Mouse (Mus musculus) forebrain, embryonic 15.5 days (tissue): Measurements from ENCODE around the gene Fkbp1b. TPM values are rescaled to one million over a fixed set of nuclear protein-coding genes. Genes with fewer than 3 reads are reported as not detected.

Source experiments
- ATAC-seq: fragments of 200-750 bp; cut with Nextera tagmentation; replicated peaks from 2 replicates; pipeline ENCODE4 v1.8.0; 2017; ENCODE audit warnings: mild to moderate bottlenecking, moderate TSS enrichment, moderate library complexity
- H3K27ac ChIP-seq: fragments of 300-500 bp; sonication (generic); replicated peaks from 2 replicates; pipeline ENCODE4 v1.5.1; 2015; ENCODE audit warnings: mild to moderate bottlenecking, inconsistent platforms
- H3K27me3 ChIP-seq: fragments of 300-500 bp; sonication (generic); 2 replicates; pipeline ENCODE4 v1.6.1; 2015; ENCODE audit warnings: inconsistent platforms
- H3K36me3 ChIP-seq: fragments of 300-500 bp; sonication (generic); 2 replicates; pipeline ENCODE4 v1.6.1; 2015; ENCODE audit warnings: mild to moderate bottlenecking, inconsistent platforms
- H3K4me1 ChIP-seq: fragments of 300-500 bp; sonication (generic); 2 replicates; pipeline ENCODE4 v1.6.1; 2015; ENCODE audit warnings: inconsistent platforms
- H3K4me2 ChIP-seq: fragments of 300-500 bp; sonication (generic); replicated peaks from 2 replicates; pipeline ENCODE4 v1.6.1; 2015; ENCODE audit warnings: mild to moderate bottlenecking, inconsistent platforms
- H3K4me3 ChIP-seq: fragments of 300-500 bp; sonication (generic); 2 replicates; pipeline ENCODE4 v1.5.1; 2015; ENCODE audit warnings: mild to moderate bottlenecking, inconsistent platforms
- H3K9ac ChIP-seq: fragments of 300-500 bp; sonication (generic); replicated peaks from 2 replicates; pipeline ENCODE4 v1.6.1; 2015; ENCODE audit warnings: mild to moderate bottlenecking, inconsistent platforms
- H3K9me3 ChIP-seq: fragments of 300-500 bp; sonication (generic); 2 replicates; pipeline ENCODE4 v1.6.1; 2016; ENCODE audit warnings: inconsistent platforms
- WGBS: fragments of 180-500 bp; shearing (Covaris S2); methylation state at CpG from one replicate; pipeline ENCODE4 v1.1.7; 2015; ENCODE audit warnings: mixed read lengths; 5-methylcytosine and 5-hydroxymethylcytosine counted together
- polyA plus RNA-seq: library from polyadenylated mRNA; unstranded; fragments of >200 nt; fragmentation: Nextera tagmentation; extraction: Ambion mirVana; gene quantifications from 2 replicates; pipeline ENCODE4 v1.2.1, GENCODE M21; 2015

The Fkbp1b gene
- polyA plus RNA-seq, 1 experiment from 2014 or later = 20.0 TPM

DNA sequence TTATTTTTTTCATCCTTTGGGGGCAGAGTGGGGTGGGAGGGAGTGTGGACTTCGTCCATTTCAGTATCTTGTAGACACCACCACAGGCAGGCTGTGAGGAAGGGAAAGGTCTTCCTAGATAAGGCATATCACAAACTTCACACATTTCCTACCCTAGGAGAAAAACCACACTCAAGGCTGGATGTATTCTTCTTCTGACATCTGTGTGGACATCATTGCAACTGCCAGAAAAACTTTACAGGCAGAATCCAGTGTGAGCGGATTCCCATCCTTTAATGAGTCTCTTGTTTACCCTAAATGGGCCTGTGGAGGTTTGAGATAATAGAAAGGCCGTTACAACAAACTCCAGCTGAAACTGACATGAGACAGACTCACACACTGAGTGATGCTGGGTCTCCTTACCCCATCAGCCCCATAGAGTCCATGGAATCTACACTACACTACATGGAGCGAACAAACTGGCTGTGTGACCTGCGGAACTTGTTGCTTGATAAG is 31.6 kb upstream of the Fkbp1b start:
- H3K4me2 ChIP-seq = no peak overlapping the region
- no peak overlapping the region for H3K4me3 ChIP-seq
- peaks cover 11% of the 10 kb centered on the region for H3K4me1 ChIP-seq
- H3K27me3 ChIP-seq = no peaks in the 10 kb centered on the region
- no peak overlapping the region for H3K9ac ChIP-seq
- H3K9me3 ChIP-seq = no peaks in the 10 kb centered on the region
- no peak for ATAC-seq
- no peak overlapping the region for H3K27ac ChIP-seq
- H3K36me3 ChIP-seq = no peaks in the 10 kb centered on the region
- 76% methylated on average over 5 of the region's 5 CpGs for WGBS

- no peak overlapping the region for H3K9ac ChIP-seq
- no peak for ATAC-seq
- H3K4me2 ChIP-seq = no peak overlapping the region
- H3K36me3 ChIP-seq = no peaks in the 10 kb centered on the region
- no peaks in the 10 kb centered on the region for H3K27me3 ChIP-seq
- peaks cover 11% of the 10 kb centered on the region for H3K4me1 ChIP-seq
- no peak overlapping the region for H3K27ac ChIP-seq
- H3K4me3 ChIP-seq = no peak overlapping the region
- no peaks in the 10 kb centered on the region for H3K9me3 ChIP-seq
- 60% methylated on average over 4 of the region's 4 CpGs for WGBS
Observed at GRCm38 (mm10) chr12:4872273-4872672, 30.9 kb upstream of the Fkbp1b start.

- Histone ChIP-seq H3K4me2 (no peak overlapping the region), H3K4me1 (peaks cover 11% of the 10 kb centered on the region), H3K27me3 (no peaks in the 10 kb centered on the region), H3K36me3 (no peaks in the 10 kb centered on the region), H3K9me3 (no peaks in the 10 kb centered on the region), H3K27ac (no peak overlapping the region), H3K4me3 (no peak overlapping the region), H3K9ac (no peak overlapping the region)
- 92% methylated on average over 5 of the region's 5 CpGs for WGBS
- no peak for ATAC-seq
Observed at GRCm38 (mm10) chr12:4871260-4871659, 29.9 kb upstream of the Fkbp1b start.

DNA sequence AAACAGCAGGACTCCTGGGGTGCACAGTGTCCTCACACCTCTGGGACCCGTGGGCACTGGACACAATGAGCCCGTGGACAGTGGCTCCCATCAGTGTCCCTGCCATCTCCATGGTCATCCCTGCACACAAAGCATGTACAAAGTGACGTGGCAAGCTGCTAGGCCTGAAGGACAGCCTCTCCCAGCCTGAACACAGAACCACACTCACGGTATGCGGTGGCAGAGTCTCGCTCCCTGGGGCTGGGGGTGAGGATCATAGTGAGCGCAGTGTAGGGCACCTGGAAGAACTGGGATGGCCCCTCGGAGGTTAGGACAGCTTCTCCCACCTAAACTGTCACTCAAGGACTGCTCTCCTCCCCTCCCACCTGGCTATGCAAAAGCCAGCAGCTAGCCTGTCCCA is 27.5 kb upstream of the Fkbp1b start:
- ATAC-seq = no peak
- no peak overlapping the region for H3K4me2 ChIP-seq
- peaks cover 3% of the 10 kb centered on the region for H3K4me1 ChIP-seq
- H3K9me3 ChIP-seq = no peaks in the 10 kb centered on the region
- no peak overlapping the region for H3K9ac ChIP-seq
- H3K27me3 ChIP-seq = no peaks in the 10 kb centered on the region
- H3K4me3 ChIP-seq = no peak overlapping the region
- WGBS = 82% methylated on average over 8 of the region's 8 CpGs
- H3K27ac ChIP-seq = no peak overlapping the region
- H3K36me3 ChIP-seq = no peaks in the 10 kb centered on the region

- H3K9ac ChIP-seq = no peak overlapping the region
- 75% methylated on average over 4 of the region's 4 CpGs for WGBS
- H3K4me1 ChIP-seq = no peaks in the 10 kb centered on the region
- H3K27me3 ChIP-seq = no peaks in the 10 kb centered on the region
- H3K27ac ChIP-seq = no peak overlapping the region
- H3K36me3 ChIP-seq = no peaks in the 10 kb centered on the region
- ATAC-seq = no peak
- no peak overlapping the region for H3K4me2 ChIP-seq
- H3K9me3 ChIP-seq = no peaks in the 10 kb centered on the region
- H3K4me3 ChIP-seq = no peak overlapping the region
Observed at GRCm38 (mm10) chr12:4864338-4864690, 22.9 kb upstream of the Fkbp1b start.

- ATAC-seq = no peak
- WGBS = 71% methylated on average over 4 of the region's 4 CpGs
- H3K9ac ChIP-seq = no peak overlapping the region
Observed at GRCm38 (mm10) chr12:4863654-4864337, 22.4 kb upstream of the Fkbp1b start.

DNA sequence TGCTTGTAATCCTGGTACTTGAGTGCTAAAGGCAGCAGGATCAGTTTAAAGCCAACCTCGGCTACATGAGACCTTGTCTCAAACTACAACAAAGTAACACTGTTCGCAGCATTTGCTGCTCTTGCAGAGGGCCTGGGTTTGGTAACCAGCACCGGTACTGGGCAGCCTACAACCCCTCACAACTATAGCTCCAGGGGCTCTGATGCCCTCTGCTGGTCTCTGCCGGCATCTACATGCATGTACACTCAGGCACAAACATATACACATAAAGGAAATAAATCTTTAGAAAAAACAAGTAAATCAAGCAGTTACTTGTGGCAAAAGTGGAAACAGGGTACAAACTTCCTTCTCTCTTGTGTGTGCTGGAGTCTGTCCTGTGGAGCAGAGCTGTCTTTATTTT is 21.3 kb upstream of the Fkbp1b start:
- H3K4me3 ChIP-seq = no peak overlapping the region
- H3K4me1 ChIP-seq = no peaks in the 10 kb centered on the region
- no peak overlapping the region for H3K27ac ChIP-seq
- H3K27me3 ChIP-seq = no peaks in the 10 kb centered on the region
- H3K36me3 ChIP-seq = no peaks in the 10 kb centered on the region
- no peaks in the 10 kb centered on the region for H3K9me3 ChIP-seq
- no peak for ATAC-seq
- no peak overlapping the region for H3K4me2 ChIP-seq
- 89% methylated on average over 4 of the region's 4 CpGs for WGBS
- H3K9ac ChIP-seq = no peak overlapping the region

More at GRCm38 (mm10) chr12:4863654-4864337, 22.4 kb upstream of the Fkbp1b start:
- Histone ChIP-seq H3K4me1 (no peaks in the 10 kb centered on the region), H3K36me3 (no peaks in the 10 kb centered on the region), H3K4me2 (no peak overlapping the region), H3K27me3 (no peaks in the 10 kb centered on the region), H3K9me3 (no peaks in the 10 kb centered on the region), H3K4me3 (no peak overlapping the region), H3K27ac (no peak overlapping the region)

DNA sequence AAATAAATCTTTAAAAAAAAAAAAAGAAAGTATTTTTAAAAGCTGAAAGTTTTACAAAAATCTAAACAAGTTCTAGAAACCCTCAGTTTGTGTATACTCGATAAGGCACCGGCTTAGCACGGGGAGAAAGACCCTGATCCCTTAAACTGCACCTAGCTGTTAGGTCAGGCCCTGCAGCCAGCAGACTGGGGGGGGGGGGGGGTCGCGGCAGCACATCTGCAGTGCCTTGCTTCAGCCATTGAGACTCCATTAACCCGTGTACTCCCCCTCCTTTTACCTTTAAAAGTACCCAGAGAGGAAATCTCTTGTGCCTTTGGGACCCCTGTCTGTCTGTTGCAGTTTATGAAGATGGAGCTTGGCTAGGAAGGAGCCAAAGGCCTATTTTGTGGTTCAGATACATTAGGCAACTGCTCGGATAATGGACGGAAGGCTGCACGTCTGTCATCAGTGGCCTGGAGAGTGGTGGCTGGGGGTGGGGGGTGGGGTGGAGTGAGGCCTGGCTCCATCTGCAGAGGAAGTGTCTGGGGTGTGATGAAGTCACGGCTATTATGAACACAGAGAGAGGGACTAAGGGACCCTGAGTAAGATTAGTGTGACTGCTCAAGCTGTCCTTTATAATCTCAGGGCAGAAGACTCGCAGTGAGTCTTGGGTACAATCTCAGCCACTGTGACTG is 18.0 kb upstream of the Fkbp1b start:
- 71% methylated on average over 11 of the region's 11 CpGs for WGBS
- H3K36me3 ChIP-seq = peaks cover 4% of the 10 kb centered on the region; the same call in 1 of the 2 replicates
- no peaks in the 10 kb centered on the region for H3K27me3 ChIP-seq
- no peaks in the 10 kb centered on the region for H3K4me1 ChIP-seq
- H3K9me3 ChIP-seq = no peaks in the 10 kb centered on the region
- no peak overlapping the region for H3K4me2 ChIP-seq
- ATAC-seq = no peak
- H3K27ac ChIP-seq = no peak overlapping the region
- H3K4me3 ChIP-seq = no peak overlapping the region
- H3K9ac ChIP-seq = no peak overlapping the region

DNA sequence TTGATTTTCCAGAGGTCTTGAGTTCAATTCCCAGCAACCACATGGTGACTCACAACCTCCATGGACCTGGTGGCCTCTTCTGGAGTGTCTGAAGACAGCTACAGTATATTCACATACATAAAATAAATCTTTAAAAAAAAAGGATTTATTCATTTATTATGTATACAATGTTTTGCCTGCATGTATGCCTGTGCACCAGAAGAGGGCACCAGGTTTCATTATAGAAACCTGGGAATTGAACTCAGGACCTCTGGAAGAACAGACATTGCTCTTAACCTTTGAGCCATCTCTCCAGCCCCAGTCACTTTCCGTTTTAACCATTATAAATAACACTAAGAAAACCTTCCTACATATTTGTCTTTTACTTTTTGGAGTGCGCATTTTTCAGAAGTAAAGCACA is 15.4 kb upstream of the Fkbp1b start:
- Histone ChIP-seq H3K27ac (no peak overlapping the region), H3K27me3 (no peaks in the 10 kb centered on the region), H3K4me2 (no peak overlapping the region), H3K36me3 (peaks cover 4% of the 10 kb centered on the region; the same call in 1 of the 2 replicates), H3K9ac (no peak overlapping the region), H3K4me3 (no peak overlapping the region), H3K9me3 (no peaks in the 10 kb centered on the region), H3K4me1 (no peaks in the 10 kb centered on the region)
- 94% methylated on average over 2 of the region's 2 CpGs for WGBS
- no peak for ATAC-seq

DNA sequence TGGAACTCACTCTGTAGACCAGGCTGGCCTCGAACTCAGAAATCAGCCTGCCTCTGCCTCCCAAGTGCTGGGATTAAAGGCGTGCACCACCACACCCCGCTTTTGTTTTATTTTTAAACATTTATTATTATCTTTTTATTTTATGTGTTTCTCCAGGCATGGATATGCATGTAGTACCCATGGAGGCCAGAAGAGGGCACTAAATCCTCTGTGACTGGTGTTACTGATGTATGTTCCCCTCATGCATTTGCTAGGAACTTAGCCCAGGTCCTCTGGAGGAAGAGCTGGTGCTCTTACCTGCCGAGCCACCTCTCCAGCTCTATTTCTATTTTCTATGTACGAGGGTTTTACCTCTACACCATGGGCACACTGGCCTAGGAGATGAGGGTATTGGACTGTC is 14.8 kb upstream of the Fkbp1b start:
- Histone ChIP-seq H3K9me3 (no peaks in the 10 kb centered on the region), H3K4me3 (no peak overlapping the region), H3K9ac (no peak overlapping the region), H3K36me3 (peaks cover 5% of the 10 kb centered on the region; the same call in 1 of the 2 replicates), H3K27me3 (no peaks in the 10 kb centered on the region), H3K4me1 (no peaks in the 10 kb centered on the region), H3K4me2 (no peak overlapping the region), H3K27ac (no peak overlapping the region)
- ATAC-seq = no peak
- 96% methylated on average over 5 of the region's 5 CpGs for WGBS

DNA sequence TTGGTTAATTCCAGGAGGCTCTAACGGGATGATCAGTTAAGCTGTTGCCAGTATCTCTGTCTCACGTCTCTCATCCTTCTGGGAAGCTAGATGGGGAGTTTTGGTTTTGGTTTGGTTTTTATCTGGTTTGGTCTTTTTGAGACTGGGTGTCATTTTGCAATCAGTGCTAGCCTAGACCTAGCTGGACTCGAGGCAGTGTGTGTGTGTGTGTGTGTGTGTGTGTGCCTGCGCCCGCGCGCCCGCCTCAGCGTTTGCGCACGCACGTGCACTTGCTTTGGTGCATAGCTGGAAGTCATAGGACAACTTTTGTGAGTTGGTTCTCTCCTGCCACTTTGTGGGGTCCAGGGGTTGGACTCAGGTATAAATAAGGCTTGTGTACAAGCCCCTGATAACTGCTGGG is 2.4 kb upstream of the Fkbp1b start:
- H3K4me2 ChIP-seq = peak overlapping the region; percentile 60
- H3K27me3 ChIP-seq = peaks cover 6% of the 10 kb centered on the region; the same call in 1 of the 2 replicates
- H3K27ac ChIP-seq = 0 out of 2 replicates have a peak overlapping the region, but pooled peaks have one; percentile 25
- peak; percentile 43 for ATAC-seq
- H3K9me3 ChIP-seq = no peaks in the 10 kb centered on the region
- H3K36me3 ChIP-seq = no peaks in the 10 kb centered on the region
- peak overlapping the region; percentile 61 for H3K4me3 ChIP-seq
- peaks cover 23% of the 10 kb centered on the region for H3K4me1 ChIP-seq
- peak overlapping the region; percentile 43 for H3K9ac ChIP-seq
- under 1% methylated on average over 12 of the region's 12 CpGs for WGBS

DNA sequence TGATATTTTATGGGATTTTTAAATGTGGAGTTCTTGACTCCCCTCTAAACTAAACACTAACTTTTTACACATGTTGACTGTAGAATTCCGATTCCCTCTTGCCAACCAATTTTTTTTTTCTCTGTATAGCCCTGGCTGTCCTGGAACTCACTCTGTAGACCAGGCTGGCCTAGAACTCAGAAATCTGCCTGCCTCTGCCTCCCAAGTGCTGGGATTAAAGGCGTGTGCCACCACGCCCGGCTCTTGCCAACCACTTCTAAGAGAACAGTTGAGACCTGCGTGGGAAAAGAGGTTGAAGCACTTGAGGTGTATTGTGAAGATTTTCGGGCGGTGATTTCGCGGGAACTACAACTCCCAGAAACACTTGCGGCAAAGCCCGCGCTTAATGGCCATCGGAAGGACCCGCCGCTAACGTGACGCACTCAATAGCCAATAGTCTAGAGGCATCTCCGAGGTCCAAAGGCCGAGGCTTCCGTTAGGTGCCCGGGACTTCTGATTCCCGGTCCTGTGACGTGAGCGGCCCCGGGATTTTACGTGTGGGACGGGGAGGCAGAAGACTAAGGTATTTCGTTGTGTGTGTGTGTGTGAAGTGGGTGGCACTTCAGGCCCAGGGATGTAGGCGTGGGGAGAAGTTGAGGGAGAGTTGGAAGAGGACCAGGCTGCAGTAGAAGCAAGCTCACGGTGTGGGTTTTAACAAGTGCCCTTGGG is 1.7 kb upstream of the Fkbp1b start, which contains the start of gene Wdcp:
Wdcp (plus strand) TSS at position 414 of the 708 bp plus-strand sequence.
- H3K27ac ChIP-seq = 0 out of 2 replicates have a peak within 1 kb of the TSS, but pooled peaks have one; percentile 25
- WGBS = 1% methylated on average over 30 of the region's 30 CpGs
- peak within 1 kb of the TSS; percentile 61 for H3K4me3 ChIP-seq
- peak within 1 kb of the TSS; percentile 60 for H3K4me2 ChIP-seq
- no peaks in the 10 kb centered on the region for H3K9me3 ChIP-seq
- H3K27me3 ChIP-seq = peaks cover 6% of the 10 kb centered on the region; the same call in 1 of the 2 replicates
- ATAC-seq = peak; percentile 94
- peak within 1 kb of the TSS; percentile 43 for H3K9ac ChIP-seq
- peaks cover 23% of the 10 kb centered on the region for H3K4me1 ChIP-seq
- H3K36me3 ChIP-seq = no peaks in the 10 kb centered on the region
